Mouse (Mus musculus): ENCODE data around the gene Grk2. TPM values are rescaled to one million over a fixed set of nuclear protein-coding genes. Genes with fewer than 3 reads are reported as not detected.

Gene Grk2
- polyA plus RNA-seq, 1 experiment from 2014 or later, result 15.0 TPM

- no peak overlapping the region for H3K27ac ChIP-seq
- no peaks in the 10 kb centered on the region for H3K27me3 ChIP-seq
- H3K9me3 ChIP-seq, result no peaks in the 10 kb centered on the region
- H3K4me3 ChIP-seq, result no peak overlapping the region
- H3K9ac ChIP-seq, result 0 out of 2 replicates have a peak overlapping the region, but pooled peaks have one; percentile 15
- H3K4me2 ChIP-seq (replicated peaks), result no peak overlapping the region
- WGBS, result 70% methylated on average over 14 of the region's 14 CpGs
- H3K4me1 ChIP-seq, result 0 out of 2 replicates have a peak, but pooled peaks cover 9% of the 10 kb centered on the region
- peaks cover 50% of the 10 kb centered on the region for H3K36me3 ChIP-seq
- no peak for ATAC-seq (ENCODE audit: insufficient number of reproducible peaks, insufficient read depth, low FRiP score, low TSS enrichment)
Measured at GRCm38 (mm10) chr19:4294381-4295097, 11.5 kb downstream of the Grk2 start.

GRCm38 (mm10) chr19:4291161-4291560, 14.9 kb downstream of the Grk2 start:
- Histone ChIP-seq H3K4me1 (0 out of 2 replicates have a peak, but pooled peaks cover 4% of the 10 kb centered on the region), H3K4me2 (replicated peaks) (no peak overlapping the region), H3K9ac (no peak overlapping the region), H3K4me3 (no peak overlapping the region), H3K27me3 (no peaks in the 10 kb centered on the region), H3K9me3 (no peaks in the 10 kb centered on the region), H3K27ac (no peak overlapping the region), H3K36me3 (peaks cover 84% of the 10 kb centered on the region)
- WGBS, result 90% methylated on average over 11 of the region's 11 CpGs
- ATAC-seq (ENCODE audit: insufficient number of reproducible peaks, insufficient read depth, low FRiP score, low TSS enrichment), result no peak

GRCm38 (mm10) chr19:4290749-4291148, 15.3 kb downstream of the Grk2 start:
- H3K27me3 ChIP-seq, result no peaks in the 10 kb centered on the region
- no peak overlapping the region for H3K4me3 ChIP-seq
- WGBS, result 69% methylated on average over 15 of the region's 15 CpGs
- no peak for ATAC-seq (ENCODE audit: insufficient number of reproducible peaks, insufficient read depth, low FRiP score, low TSS enrichment)
- no peak overlapping the region for H3K27ac ChIP-seq
- H3K4me1 ChIP-seq, result 0 out of 2 replicates have a peak, but pooled peaks cover 4% of the 10 kb centered on the region
- H3K4me2 ChIP-seq (replicated peaks), result no peak overlapping the region
- H3K9me3 ChIP-seq, result no peaks in the 10 kb centered on the region
- H3K9ac ChIP-seq, result no peak overlapping the region
- H3K36me3 ChIP-seq, result peaks cover 86% of the 10 kb centered on the region

GRCm38 (mm10) chr19:4283653-4284052, 22.4 kb downstream of the Grk2 start:
- Histone ChIP-seq H3K4me3 (peak overlapping the region; percentile 69), H3K36me3 (peaks cover 38% of the 10 kb centered on the region), H3K4me1 (0 out of 2 replicates have a peak, but pooled peaks cover 11% of the 10 kb centered on the region), H3K9me3 (no peaks in the 10 kb centered on the region), H3K27ac (0 out of 2 replicates have a peak overlapping the region, but pooled peaks have one; percentile 12), H3K27me3 (no peaks in the 10 kb centered on the region), H3K4me2 (replicated peaks) (peak overlapping the region; percentile 79), H3K9ac (no peak overlapping the region)
- WGBS, result 52% methylated on average over 7 of the region's 7 CpGs
- no peak for ATAC-seq (ENCODE audit: insufficient number of reproducible peaks, insufficient read depth, low FRiP score, low TSS enrichment)

- Histone ChIP-seq H3K4me1 (0 out of 2 replicates have a peak, but pooled peaks cover 11% of the 10 kb centered on the region), H3K9ac (peak within 1 kb of the TSS; percentile 71), H3K4me3 (peak within 1 kb of the TSS; percentile 69), H3K27ac (peak within 1 kb of the TSS; percentile 50; the same call in 1 of the 2 replicates), H3K36me3 (peaks cover 32% of the 10 kb centered on the region), H3K9me3 (no peaks in the 10 kb centered on the region), H3K27me3 (no peaks in the 10 kb centered on the region), H3K4me2 (replicated peaks) (peak within 1 kb of the TSS; percentile 79)
- under 1% methylated on average over 50 of the region's 50 CpGs for WGBS
- ATAC-seq (ENCODE audit: insufficient number of reproducible peaks, insufficient read depth, low FRiP score, low TSS enrichment), result peak; percentile 91
Measured at GRCm38 (mm10) chr19:4282898-4283553, 23.0 kb downstream of the Grk2 start, which contains the start of gene Ankrd13d. Gene Ankrd13d (minus strand): TSS chr19:4283137.

- WGBS, result 95% methylated on average over 9 of the region's 9 CpGs
- Histone ChIP-seq H3K4me2 (replicated peaks) (no peak overlapping the region), H3K4me1 (0 out of 2 replicates have a peak, but pooled peaks cover 11% of the 10 kb centered on the region), H3K9ac (no peak overlapping the region), H3K27ac (no peak overlapping the region), H3K9me3 (peaks cover 4% of the 10 kb centered on the region; the same call in 1 of the 2 replicates), H3K36me3 (peaks cover 6% of the 10 kb centered on the region; the same call in 1 of the 2 replicates), H3K4me3 (no peak overlapping the region), H3K27me3 (no peaks in the 10 kb centered on the region)
- no peak for ATAC-seq (ENCODE audit: insufficient number of reproducible peaks, insufficient read depth, low FRiP score, low TSS enrichment)
Measured at GRCm38 (mm10) chr19:4280425-4280824, 25.6 kb downstream of the Grk2 start.

- no peak overlapping the region for H3K4me2 ChIP-seq (replicated peaks)
- H3K36me3 ChIP-seq, result no peaks in the 10 kb centered on the region
- H3K27me3 ChIP-seq, result no peaks in the 10 kb centered on the region
- no peak overlapping the region for H3K27ac ChIP-seq
- no peak for ATAC-seq (ENCODE audit: insufficient number of reproducible peaks, insufficient read depth, low FRiP score, low TSS enrichment)
- 0 out of 2 replicates have a peak, but pooled peaks cover 11% of the 10 kb centered on the region for H3K4me1 ChIP-seq
- H3K9me3 ChIP-seq, result peaks cover 4% of the 10 kb centered on the region; the same call in 1 of the 2 replicates
- H3K9ac ChIP-seq, result no peak overlapping the region
- 92% methylated on average over 1 of the region's 1 CpGs for WGBS
- H3K4me3 ChIP-seq, result no peak overlapping the region
Measured at GRCm38 (mm10) chr19:4279487-4279886, 26.5 kb downstream of the Grk2 start.

- H3K36me3 ChIP-seq, result 0 out of 2 replicates have a peak, but pooled peaks cover 3% of the 10 kb centered on the region
- no peak overlapping the region for H3K27ac ChIP-seq
- WGBS, result 91% methylated on average over 11 of the region's 11 CpGs
- H3K4me2 ChIP-seq (replicated peaks), result no peak overlapping the region
- peaks cover 37% of the 10 kb centered on the region for H3K27me3 ChIP-seq
- peaks cover 4% of the 10 kb centered on the region for H3K4me1 ChIP-seq
- H3K9me3 ChIP-seq, result peaks cover 2% of the 10 kb centered on the region; the same call in 1 of the 2 replicates
- H3K9ac ChIP-seq, result no peak overlapping the region
- ATAC-seq (ENCODE audit: insufficient number of reproducible peaks, insufficient read depth, low FRiP score, low TSS enrichment), result no peak
- H3K4me3 ChIP-seq, result no peak overlapping the region
Measured at GRCm38 (mm10) chr19:4270972-4271371, 35.0 kb downstream of the Grk2 start.

GRCm38 (mm10) chr19:4270187-4270586, 35.8 kb downstream of the Grk2 start:
- peaks cover 37% of the 10 kb centered on the region for H3K27me3 ChIP-seq
- no peak for ATAC-seq (ENCODE audit: insufficient number of reproducible peaks, insufficient read depth, low FRiP score, low TSS enrichment)
- no peak overlapping the region for H3K4me3 ChIP-seq

GRCm38 (mm10) chr19:4268566-4269361, 37.3 kb downstream of the Grk2 start, which contains the start of gene Ssh3:
Gene Ssh3 (minus strand): TSS chr19:4269180.
- Histone ChIP-seq H3K9me3 (no peaks in the 10 kb centered on the region), H3K4me1 (peaks cover 4% of the 10 kb centered on the region), H3K27me3 (peaks cover 37% of the 10 kb centered on the region), H3K36me3 (0 out of 2 replicates have a peak, but pooled peaks cover 3% of the 10 kb centered on the region), H3K4me2 (replicated peaks) (peak within 1 kb of the TSS; percentile 69), H3K4me3 (peak within 1 kb of the TSS; percentile 45), H3K9ac (peak within 1 kb of the TSS; percentile 43), H3K27ac (no peak within 1 kb of the TSS)
- 4% methylated on average over 46 of the region's 46 CpGs for WGBS
- ATAC-seq (ENCODE audit: insufficient number of reproducible peaks, insufficient read depth, low FRiP score, low TSS enrichment), result peak; percentile 58; the same call in 1 of the 2 replicates

More at GRCm38 (mm10) chr19:4270187-4270586, 35.8 kb downstream of the Grk2 start:
- no peak overlapping the region for H3K27ac ChIP-seq
- no peak overlapping the region for H3K9ac ChIP-seq
- H3K36me3 ChIP-seq, result 0 out of 2 replicates have a peak, but pooled peaks cover 3% of the 10 kb centered on the region
- H3K9me3 ChIP-seq, result no peaks in the 10 kb centered on the region
- H3K4me1 ChIP-seq, result peaks cover 4% of the 10 kb centered on the region
- 61% methylated on average over 6 of the region's 6 CpGs for WGBS
- H3K4me2 ChIP-seq (replicated peaks), result no peak overlapping the region

- no peaks in the 10 kb centered on the region for H3K9me3 ChIP-seq
- H3K27me3 ChIP-seq, result peaks cover 37% of the 10 kb centered on the region
- no peak overlapping the region for H3K4me2 ChIP-seq (replicated peaks)
- H3K4me1 ChIP-seq, result peaks cover 4% of the 10 kb centered on the region
- no peak for ATAC-seq (ENCODE audit: insufficient number of reproducible peaks, insufficient read depth, low FRiP score, low TSS enrichment)
- 0 out of 2 replicates have a peak, but pooled peaks cover 3% of the 10 kb centered on the region for H3K36me3 ChIP-seq
- H3K27ac ChIP-seq, result no peak overlapping the region
- 59% methylated on average over 4 of the region's 4 CpGs for WGBS
- no peak overlapping the region for H3K4me3 ChIP-seq
- no peak overlapping the region for H3K9ac ChIP-seq
Measured at GRCm38 (mm10) chr19:4265956-4266355, 40.1 kb downstream of the Grk2 start.
